Mouse (Mus musculus): Measurements from ENCODE around the gene Cyp4x1. TPM values are rescaled to one million over a fixed set of nuclear protein-coding genes. Genes with fewer than 3 reads are reported as not detected.

Cyp4x1 gene
- polyA plus RNA-seq, 1 experiment: 0.51 TPM

GRCm38 (mm10) chr4:115090592-115090991, 43.5 kb downstream of the Cyp4x1 start:
- no peak for DNase-seq (ENCODE audit: low read depth)

GRCm38 (mm10) chr4:115088611-115089338, 45.3 kb downstream of the Cyp4x1 start, which contains the start of gene Pdzk1ip1:
Pdzk1ip1 (plus strand) TSS chr4:115088708.
- DNase-seq (ENCODE audit: low read depth): no peak

- DNase-seq (ENCODE audit: low read depth): no peak
Observed at GRCm38 (mm10) chr4:115086763-115087415, 47.2 kb downstream of the Cyp4x1 start.

- no peak for DNase-seq (ENCODE audit: low read depth)
Observed at GRCm38 (mm10) chr4:115086257-115086656, 47.8 kb downstream of the Cyp4x1 start.

- no peak for DNase-seq (ENCODE audit: low read depth)
Observed at GRCm38 (mm10) chr4:115085522-115086095, 48.5 kb downstream of the Cyp4x1 start.

GRCm38 (mm10) chr4:115083031-115083430, 51.0 kb downstream of the Cyp4x1 start:
- no peak for DNase-seq (ENCODE audit: low read depth)

GRCm38 (mm10) chr4:115079821-115080349, 54.2 kb downstream of the Cyp4x1 start:
- DNase-seq (ENCODE audit: low read depth): no peak

DNA sequence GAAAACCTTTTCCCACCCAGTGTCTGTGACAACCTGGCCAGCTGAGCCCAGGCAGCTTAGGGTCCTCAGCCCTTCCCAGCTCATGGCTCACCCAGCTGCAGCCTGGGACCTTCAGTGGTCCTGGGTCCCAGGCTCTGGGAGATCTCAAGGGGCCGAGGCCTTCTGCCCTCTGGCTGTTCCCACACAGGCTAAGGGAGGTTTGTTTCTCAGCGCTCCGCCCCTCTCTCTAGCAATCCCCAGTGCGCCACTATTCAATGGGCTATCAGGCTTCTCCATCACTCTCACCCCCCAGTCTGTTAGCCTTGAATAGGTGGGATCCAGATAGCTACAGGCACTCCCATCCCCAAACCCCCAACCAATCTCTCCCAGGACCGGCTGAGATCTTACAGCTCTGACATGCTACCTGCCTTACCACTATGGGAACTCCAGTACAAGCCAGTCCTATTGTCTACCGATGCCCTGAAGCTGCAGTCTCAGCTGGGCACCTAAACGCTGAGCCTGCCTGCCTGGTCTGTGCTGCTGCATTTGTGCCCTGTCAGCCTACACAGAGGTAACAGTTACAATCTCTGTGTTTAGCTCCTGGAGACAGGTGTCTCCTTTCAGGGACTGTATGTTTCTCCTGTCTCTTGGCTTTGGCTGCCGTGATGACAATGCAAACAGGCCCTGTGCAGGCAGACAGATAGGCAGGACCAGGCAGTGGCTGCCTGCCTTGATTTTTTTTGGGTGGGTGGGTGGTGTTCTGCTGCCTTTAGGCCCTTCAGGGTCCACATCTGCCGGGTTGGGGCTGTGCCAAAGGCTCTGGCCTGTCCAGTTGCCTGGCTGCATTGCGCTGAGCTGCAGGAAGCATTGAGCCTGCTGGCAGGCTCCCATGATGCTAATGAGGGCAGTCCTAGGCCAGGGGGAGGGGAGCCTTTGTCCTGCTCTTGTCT, 54.9 kb downstream of the Cyp4x1 start:
- DNase-seq (ENCODE audit: low read depth): no peak

DNA sequence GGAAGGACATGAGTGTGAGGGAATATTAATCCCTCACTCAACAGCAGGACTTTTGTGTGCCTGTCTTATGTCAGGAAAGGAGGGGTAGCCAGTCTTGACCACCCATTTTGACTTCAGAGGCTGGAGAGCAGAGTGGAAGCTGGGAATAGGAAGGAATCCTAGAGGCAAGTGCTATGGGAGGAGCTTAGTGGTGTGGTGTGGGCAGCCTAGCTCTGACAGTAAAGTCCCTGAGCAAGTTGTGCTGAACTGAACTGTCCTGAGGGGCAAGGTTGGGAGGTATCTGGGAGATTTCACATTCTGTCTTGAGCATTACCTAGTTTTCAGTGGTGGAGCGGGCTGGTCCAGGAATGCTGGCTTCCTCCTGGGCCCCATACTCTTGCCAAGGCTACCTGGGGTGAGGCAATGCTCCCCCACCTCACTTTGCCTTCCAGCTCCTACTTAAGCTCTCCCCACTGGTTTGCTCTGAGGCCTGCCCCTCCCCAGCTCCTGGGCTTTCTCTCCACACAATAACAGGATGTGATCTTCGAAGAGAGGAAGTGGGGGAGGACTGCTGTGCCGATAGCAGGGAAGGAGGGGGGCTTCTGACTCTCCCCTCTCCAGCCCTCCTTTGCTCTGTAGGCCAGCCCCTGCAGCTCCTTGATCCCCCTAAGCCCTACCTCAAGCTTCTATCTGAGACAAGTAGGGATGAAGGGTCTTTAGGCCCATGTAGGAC, 58.7 kb downstream of the Cyp4x1 start:
- no peak for DNase-seq (ENCODE audit: low read depth)

GRCm38 (mm10) chr4:115074789-115075188, 59.3 kb downstream of the Cyp4x1 start:
- no peak for DNase-seq (ENCODE audit: low read depth)

DNA sequence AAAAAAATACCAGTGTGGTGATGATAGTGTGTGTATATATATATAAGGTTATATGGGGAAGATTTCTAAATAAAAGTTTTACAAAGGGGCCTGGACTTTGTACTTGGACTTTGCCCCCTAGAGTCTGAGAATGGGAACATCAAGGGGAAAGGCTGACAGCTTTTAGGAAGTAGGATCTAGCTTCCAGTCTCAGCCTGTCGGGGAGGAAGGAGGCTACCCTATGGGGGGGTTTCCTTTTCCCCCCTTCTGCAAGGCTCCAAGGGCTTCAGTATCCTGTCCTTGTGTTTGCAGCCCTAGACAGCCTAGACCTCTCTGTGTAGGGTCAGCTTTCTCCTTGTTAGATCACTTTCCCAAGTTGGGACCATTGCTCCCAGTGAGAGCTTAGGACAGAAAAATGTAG, 62.4 kb downstream of the Cyp4x1 start:
- no peak for DNase-seq (ENCODE audit: low read depth)

- no peak for DNase-seq (ENCODE audit: low read depth)
Observed at GRCm38 (mm10) chr4:115063518-115064239, 70.4 kb downstream of the Cyp4x1 start.

GRCm38 (mm10) chr4:115062875-115063517, 71.1 kb downstream of the Cyp4x1 start:
- no peak for DNase-seq (ENCODE audit: low read depth)

GRCm38 (mm10) chr4:115062540-115062874, 71.6 kb downstream of the Cyp4x1 start:
- no peak for DNase-seq (ENCODE audit: low read depth)

GRCm38 (mm10) chr4:115060753-115061152, 73.3 kb downstream of the Cyp4x1 start:
- DNase-seq (ENCODE audit: low read depth): no peak

DNA sequence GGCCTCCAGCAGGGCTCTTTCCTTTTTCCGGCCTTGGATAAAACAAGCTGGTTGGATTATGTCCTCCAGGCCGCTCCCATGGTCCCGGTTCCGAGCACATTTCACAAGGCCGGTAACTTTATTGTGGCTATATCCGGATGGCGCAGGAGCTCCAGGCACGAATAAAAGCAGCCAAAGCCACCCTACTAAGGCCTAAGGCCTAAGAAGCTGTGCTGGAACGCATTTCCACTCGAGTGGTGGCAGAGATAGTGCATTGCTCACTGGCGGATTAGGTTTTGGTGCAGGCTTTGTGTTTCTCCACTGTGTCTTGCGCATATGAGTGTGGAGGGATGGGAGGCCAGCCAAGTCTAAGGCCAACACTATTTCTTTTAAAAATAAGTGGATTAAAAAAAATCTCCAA, 74.2 kb downstream of the Cyp4x1 start:
- no peak for DNase-seq (ENCODE audit: low read depth)

DNA sequence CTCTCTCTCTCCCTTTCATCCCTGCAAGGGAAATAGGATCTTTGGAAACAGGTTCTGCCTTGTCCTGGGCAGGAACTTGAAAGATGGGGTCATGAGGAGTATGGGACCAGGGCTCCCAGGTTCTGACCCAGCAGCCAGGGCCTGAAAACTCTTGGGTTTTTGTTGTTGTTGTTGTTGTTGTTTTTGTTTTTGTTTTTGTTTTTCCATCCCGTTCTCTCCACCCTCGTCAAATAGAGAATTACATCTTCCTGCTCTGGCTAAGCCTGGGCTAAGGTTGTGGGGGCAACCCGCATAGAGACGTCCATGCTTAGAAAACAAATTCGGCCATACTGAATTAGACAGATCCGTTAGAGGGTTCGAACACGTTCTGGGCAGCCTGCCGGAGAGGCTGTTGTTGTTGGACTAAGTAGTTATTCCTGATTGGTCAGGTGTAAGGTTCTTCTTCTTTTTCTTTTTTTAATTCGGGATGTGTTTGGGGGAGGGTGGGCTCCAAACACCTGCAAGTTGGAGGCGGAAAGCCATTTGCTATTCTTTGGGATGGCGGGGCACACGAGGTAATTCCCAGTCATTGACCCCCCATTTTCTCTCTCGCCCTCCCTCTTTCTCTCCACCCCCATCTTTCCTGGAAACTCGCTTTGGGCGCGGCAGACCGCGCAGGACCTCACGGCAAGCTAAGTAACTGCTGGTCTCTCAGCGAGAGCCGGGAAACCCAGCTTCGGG, 75.0 kb downstream of the Cyp4x1 start:
- no peak for DNase-seq (ENCODE audit: low read depth)

GRCm38 (mm10) chr4:115058317-115058761, 75.7 kb downstream of the Cyp4x1 start:
- DNase-seq (ENCODE audit: low read depth): no peak

DNA sequence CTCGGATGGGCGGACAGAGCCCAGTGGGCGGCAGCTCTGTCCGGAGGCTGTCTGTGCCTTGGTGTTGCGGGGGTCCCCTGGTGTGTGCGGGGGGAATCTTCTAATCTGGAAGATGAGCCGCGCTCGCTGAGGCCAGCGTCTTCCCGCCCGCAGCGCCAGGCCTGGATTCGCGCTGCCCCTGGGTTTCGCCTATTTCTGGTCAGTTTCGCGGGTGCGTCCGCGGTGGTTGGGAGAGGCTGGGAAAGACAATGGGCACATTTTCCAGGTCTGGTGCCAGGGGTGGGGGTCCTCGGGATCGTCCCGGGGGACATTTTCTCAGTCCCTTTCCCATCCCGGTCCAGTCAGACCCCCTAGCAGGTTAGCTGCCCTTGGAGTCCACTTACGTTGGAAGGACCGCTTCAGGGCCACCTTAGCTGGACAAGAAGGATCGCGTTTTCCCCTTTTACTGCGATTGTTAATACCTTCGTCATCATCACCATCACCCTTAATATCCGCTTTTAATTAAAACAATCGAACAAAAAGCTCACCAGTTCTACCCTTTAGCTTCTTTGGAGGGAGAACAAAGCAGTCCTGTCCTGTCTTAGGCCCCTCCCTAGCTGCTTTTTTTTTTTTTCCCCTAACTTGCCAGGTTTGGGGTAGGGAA, 76.3 kb downstream of the Cyp4x1 start:
- DNase-seq (ENCODE audit: low read depth): no peak
